Mouse (Mus musculus) CH12.LX (cell line): ENCODE results near the gene Fam117a.

ENCODE experiments used
- CHD2 ChIP-seq: IDR thresholded peaks from 2 replicates; pipeline ENCODE4 v1.6.1; 2011; ENCODE audit warnings: low read length, improper control_type of control experiment
- CTCF ChIP-seq, 2 experiments: IDR thresholded peaks in 1 of 2; conservative IDR thresholded peaks in 1 of 2; 2 replicates each; pipeline ENCODE4 v1.5.1; 2011 to 2012; ENCODE audit warnings: low read depth in 2 of 2, low read length in 2 of 2, improper control_type of control experiment in 1 of 2, inconsistent platforms in 1 of 2, mild to moderate bottlenecking in 1 of 2, moderate library complexity in 1 of 2
- E2F4 ChIP-seq: IDR thresholded peaks from 2 replicates; pipeline ENCODE4 v1.6.1; 2011; ENCODE audit warnings: low read depth, low read length, improper control_type of control experiment; ENCODE audit not compliant: insufficient replicate concordance
- EP300 ChIP-seq: IDR thresholded peaks from 2 replicates; pipeline ENCODE4 v1.6.1; 2011; ENCODE audit warnings: low read length, improper control_type of control experiment
- ETS1 ChIP-seq: conservative IDR thresholded peaks from 2 replicates; pipeline ENCODE4 v1.6.1; 2012; ENCODE audit warnings: low read depth, mild to moderate bottlenecking, inconsistent platforms, low read length, improper control_type of control experiment, moderate library complexity
- GABPA ChIP-seq: IDR thresholded peaks from 2 replicates; pipeline ENCODE4 v1.6.1; 2012; ENCODE audit warnings: low read depth, low read length, improper control_type of control experiment, inconsistent platforms; ENCODE audit not compliant: insufficient replicate concordance
- MAZ ChIP-seq: IDR thresholded peaks from 2 replicates; pipeline ENCODE4 v1.6.1; 2012; ENCODE audit warnings: low read depth, mild to moderate bottlenecking, inconsistent platforms, low read length, improper control_type of control experiment, moderate library complexity
- MEF2A ChIP-seq: IDR thresholded peaks from 2 replicates; pipeline ENCODE4 v1.6.1; 2014; ENCODE audit warnings: low read depth, mild to moderate bottlenecking, inconsistent platforms, low read length, improper control_type of control experiment, borderline replicate concordance
- POLR2A ChIP-seq: IDR thresholded peaks from 2 replicates; pipeline ENCODE4 v1.6.1; 2011; ENCODE audit warnings: low read depth, mild to moderate bottlenecking, improper control_type of control experiment, low read length
- POLR2AphosphoS2 ChIP-seq: IDR thresholded peaks from 2 replicates; pipeline ENCODE4 v1.6.1; 2011; ENCODE audit warnings: low read depth, low read length, improper control_type of control experiment
- RCOR1 ChIP-seq: conservative IDR thresholded peaks from 2 replicates; pipeline ENCODE4 v1.6.1; 2012; ENCODE audit warnings: low read depth, mild to moderate bottlenecking, inconsistent platforms, low read length, improper control_type of control experiment
- SIN3A ChIP-seq: IDR thresholded peaks from 2 replicates; pipeline ENCODE4 v1.6.1; 2012; ENCODE audit warnings: low read length, improper control_type of control experiment, inconsistent platforms
- TCF12 ChIP-seq: IDR thresholded peaks from 2 replicates; pipeline ENCODE4 v1.6.1; 2014; ENCODE audit warnings: low read depth, mild to moderate bottlenecking, inconsistent platforms, low read length, improper control_type of control experiment
- USF1 ChIP-seq: IDR thresholded peaks from 2 replicates; pipeline ENCODE4 v1.6.1; 2014; ENCODE audit warnings: low read depth, mild to moderate bottlenecking, inconsistent platforms, low read length, improper control_type of control experiment

GRCm38 (mm10) chr11:95431344-95431743 is 94.5 kb downstream of the Fam117a start:
- no peak for TF ChIP-seq POLR2AphosphoS2
- no peak for TF ChIP-seq CTCF (conservative IDR thresholded peaks at IDR 0.05 in 1 of 2, IDR thresholded peaks at IDR 0.05 in 1 of 2; ENCODE audit: low read depth in 2 of 2, low read length in 2 of 2)
- no peak for TF ChIP-seq EP300
- TF ChIP-seq E2F4: no peak
- no peak for TF ChIP-seq RCOR1
- no peak for TF ChIP-seq USF1
- TF ChIP-seq SIN3A: no peak
- TF ChIP-seq MEF2A: no peak
- no peak for TF ChIP-seq MAZ
- TF ChIP-seq TCF12: no peak
- no peak for TF ChIP-seq ETS1
- no peak for TF ChIP-seq GABPA
- no peak for TF ChIP-seq POLR2A
- TF ChIP-seq CHD2: no peak
